Mouse (Mus musculus) thymus, postnatal 25 days (tissue): ENCODE results near the gene Tmem206.

Experiments
- DNase-seq: peaks from one replicate; pipeline ENCODE4 v3.0.0; 2022

Gene Tmem206

DNA sequence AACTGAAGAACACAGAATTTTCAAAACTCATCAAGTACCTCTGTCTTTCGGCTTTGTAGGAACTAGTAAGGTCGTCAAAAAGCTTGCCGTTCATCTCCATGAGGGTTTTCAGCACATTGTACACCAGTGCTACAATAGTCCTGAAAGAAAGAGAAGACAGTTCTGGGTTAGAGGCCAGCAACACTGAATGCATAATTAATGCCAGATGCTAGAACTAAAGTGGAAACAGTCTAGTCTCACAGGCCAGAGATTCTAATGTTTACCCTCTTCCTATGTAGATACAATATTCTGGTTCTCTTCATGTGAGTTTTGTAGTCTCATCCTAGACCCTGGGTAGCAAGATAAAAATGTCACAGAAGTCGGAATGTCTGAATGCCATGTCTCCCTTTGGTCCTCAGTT, 28.1 kb downstream of the Tmem206 start:
- DNase-seq, result no peak

DNA sequence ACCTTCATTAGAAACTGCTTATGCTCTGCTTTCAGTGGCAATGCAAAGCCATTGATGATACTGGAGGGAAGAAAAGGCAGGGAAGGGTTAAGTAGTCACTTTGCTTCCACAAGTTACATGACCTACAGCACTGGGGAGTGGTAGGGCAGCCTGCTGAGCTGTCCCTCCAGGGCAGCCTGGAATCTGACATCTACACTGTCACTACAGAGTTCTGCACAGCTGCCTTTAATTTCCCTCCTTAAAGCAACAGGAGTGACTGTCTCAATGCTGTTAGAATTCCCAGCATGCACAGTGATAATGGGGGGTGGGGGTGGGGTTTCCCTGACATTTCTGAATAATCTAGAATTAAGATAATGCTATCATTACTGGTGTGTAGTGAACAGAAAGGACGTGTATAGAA, 31.2 kb downstream of the Tmem206 start:
- DNase-seq, result no peak

DNA sequence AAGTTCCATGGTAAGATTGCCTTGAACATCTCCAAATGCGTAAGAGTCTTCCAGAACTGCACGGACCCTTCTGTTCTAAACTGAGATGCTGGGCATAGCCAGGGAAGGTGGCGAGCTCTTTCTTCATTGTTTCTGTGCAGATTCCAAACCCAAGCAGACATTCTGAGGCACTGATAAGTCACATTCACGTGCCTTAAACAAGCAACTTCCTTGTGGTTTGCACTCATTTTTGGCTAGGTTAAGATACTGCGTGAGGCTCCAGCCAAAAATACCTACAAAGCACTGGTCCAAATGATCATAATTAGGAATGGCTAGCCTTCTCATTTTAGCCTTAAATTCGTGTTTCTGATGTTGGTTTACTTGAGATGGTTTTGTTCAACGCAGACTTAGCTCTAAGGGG, 33.8 kb downstream of the Tmem206 start:
- DNase-seq, result no peak

DNA sequence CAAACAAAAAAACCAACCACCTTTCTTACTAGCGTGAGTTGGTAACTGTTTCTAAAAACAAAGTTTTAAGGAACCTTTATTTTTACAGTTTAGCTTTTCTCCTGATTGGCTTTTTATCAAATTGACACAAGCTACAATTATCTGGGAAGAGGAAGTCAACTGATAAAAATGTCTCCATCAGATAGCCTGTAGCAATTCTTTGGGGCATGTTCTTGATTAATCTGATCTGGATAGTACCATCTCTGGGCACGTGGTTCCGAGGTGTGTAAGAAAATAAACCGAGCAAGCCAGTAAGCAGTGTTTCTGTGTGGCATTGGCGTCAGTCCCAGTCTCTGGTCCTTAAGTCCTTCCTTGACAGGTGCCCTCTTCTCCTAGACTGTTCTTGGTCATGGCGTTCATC, 36.7 kb downstream of the Tmem206 start:
- DNase-seq, result no peak

DNA sequence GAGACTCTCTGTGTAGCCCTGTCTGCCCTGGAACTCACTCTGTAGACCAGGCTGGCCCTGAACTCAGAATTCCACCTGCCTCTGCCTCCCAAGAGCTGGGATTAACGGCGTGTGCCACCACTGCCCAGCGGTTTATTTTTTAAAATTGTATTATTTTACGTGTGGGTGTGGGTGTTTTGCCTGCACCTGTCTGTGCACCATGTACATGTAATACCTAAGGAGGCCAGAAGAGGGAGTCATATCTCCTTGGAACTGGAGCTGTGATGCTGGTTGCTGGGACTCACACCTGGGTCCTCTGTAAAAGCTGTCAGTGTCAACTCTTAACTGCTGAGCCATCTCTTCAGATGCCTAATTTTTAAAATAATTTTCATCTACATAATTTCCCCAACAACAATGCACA, 38.8 kb downstream of the Tmem206 start:
- peak; percentile 57 for DNase-seq

DNA sequence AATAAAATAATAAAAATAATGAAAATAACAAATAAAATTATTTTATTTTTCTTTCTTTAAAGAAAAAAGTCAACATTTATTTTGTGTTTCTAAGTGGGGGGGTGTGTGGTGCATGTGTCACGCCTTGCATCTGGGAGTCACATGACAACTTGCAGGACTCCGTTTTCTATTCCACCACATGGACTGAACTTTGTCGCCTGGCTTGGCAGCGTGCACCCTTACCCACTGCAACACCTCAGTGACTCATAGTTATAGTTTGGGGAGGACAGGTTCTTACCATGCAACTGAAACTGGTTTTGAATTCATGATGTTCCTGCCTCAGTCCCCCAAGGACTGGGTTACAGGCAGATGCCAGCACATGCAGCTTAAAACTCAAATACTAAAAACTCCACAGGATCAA, 42.5 kb downstream of the Tmem206 start:
- DNase-seq, result no peak

DNA sequence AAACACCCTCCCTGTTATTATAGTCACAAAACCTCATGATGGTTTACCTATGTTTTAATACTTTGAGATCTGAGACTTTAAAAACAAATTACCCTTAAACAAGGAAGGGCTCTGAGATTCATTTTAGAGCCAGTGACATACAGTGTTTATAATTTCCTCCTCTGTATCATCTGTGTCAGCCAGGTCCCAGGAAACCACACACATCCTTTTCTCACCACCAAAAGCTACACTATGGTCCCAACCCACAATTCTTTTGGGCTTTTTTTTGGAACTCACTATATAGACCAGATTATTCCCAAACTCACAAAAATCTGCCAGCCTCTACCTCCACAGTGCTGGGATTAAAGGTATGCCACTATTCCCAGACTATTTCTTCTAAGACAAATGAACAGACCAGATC, 43.4 kb downstream of the Tmem206 start:
- no peak for DNase-seq

DNA sequence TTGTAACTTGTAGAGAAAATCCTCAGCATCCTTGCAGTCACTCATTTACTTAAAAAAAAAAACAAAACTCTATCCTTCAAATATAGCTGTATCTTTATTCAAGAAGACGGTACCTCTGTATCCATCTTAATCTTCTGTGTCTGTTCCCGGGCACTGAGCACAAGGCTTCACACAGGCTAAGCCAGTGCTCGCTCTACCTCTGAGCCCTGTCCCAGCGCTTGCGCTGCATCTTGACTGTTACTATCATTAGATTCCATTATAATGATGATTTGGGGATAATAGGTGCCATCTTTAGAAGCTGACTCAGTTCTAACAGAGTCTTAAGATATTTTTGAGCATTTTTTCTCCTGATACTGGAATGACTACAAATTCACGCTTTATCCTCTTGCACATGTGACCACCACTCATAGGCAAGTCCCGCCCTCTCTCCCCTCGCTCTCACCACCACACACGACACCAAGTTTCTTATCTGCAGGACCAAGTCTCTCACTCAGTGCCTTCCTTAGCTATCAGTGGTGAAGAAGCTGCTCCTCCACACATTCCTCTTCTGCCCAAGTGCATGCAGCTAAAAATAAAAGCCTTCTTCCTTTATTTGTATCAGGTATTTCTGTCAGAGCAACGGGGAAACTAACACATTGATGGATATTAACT, 49.4 kb downstream of the Tmem206 start:
- DNase-seq, result no peak

DNA sequence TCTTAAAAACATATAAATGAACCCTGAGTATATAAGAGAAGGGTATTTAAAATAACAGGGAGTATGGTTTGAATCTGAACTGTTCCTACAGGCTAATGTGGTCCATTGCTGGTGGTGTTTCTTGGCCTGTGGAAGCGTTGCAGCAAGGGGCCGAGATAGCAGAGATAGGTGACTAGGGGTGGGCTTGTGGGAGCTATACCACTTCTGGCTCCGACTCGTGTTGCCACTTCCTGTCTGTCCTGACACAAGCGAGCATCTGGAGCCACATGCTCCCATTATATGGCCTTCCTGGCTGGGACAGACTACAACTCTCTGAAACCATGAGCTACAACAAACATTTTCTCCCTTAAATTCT, 49.9 kb downstream of the Tmem206 start:
- DNase-seq, result no peak

DNA sequence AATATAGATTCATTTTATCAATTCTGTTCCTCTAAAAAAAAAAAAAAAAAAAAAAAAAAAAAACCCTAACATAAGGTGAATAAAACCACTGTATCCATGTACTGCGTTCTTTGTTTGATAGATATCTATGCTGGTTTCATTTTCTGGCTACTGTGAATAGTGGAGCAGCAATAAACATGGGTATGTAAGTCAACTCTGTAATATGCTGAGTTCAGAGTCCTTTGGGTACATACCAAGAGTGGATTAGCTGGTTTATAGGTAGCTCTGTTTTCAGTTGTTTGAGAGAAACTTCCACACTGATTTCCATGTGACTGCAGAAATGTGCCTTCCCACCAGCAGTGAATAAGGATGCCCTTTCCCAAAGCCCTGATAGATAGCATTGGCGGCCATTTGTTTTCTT, 52.4 kb downstream of the Tmem206 start:
- DNase-seq, result no peak

DNA sequence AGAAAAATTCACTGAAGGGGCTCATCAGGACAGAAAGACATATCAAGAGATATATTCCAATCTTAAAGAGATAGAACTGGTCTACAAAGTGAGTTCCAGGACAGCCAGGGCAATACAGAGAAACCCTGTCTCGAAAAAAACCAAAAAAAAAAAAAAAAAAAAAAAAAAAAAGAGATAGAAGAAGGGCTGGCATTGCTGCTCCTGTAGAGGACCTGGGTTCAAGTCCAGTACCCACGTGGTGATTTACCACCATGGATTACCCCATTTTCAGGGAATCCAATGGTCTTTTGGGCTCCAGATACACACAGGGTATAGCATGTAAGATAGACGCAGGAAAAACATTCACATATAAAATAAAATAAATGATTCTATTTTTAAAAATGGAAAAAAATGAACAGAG, 55.1 kb downstream of the Tmem206 start:
- DNase-seq, result no peak

DNA sequence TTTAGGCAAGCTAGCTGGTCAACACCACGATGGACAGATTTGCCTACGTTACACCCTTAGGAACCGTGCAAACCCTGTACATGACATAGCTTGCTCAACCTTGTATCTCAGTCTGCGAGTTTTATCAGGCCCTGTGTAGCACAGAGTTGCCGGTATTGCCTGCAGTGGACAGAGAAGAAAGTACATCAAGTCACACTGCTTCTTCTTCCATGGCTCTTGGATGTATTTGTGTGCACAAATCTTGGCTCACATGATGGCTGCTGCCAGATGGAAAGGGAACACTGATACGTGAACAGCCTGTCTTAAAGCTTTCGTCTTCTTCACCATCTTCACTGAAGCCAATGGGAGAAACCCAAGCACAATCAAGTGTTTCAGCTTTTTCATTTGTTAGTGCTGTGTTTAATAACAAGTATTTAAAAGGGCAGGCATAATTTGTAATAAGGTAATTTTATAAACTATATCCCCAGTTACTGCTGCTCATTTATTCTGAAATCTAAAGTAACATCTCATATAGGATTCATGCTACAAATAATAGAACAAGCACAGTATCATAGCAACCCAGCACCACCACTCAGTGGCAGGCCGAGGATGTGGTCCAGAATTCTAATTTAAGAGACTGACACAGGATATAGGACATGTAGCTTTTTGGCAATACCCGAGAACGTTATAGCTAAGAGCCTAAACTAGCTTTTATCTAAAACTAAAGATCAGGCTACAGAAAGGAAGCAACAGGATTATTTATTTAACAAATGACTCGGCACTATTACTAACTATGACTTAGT, 56.4 kb downstream of the Tmem206 start:
- DNase-seq, result no peak

DNA sequence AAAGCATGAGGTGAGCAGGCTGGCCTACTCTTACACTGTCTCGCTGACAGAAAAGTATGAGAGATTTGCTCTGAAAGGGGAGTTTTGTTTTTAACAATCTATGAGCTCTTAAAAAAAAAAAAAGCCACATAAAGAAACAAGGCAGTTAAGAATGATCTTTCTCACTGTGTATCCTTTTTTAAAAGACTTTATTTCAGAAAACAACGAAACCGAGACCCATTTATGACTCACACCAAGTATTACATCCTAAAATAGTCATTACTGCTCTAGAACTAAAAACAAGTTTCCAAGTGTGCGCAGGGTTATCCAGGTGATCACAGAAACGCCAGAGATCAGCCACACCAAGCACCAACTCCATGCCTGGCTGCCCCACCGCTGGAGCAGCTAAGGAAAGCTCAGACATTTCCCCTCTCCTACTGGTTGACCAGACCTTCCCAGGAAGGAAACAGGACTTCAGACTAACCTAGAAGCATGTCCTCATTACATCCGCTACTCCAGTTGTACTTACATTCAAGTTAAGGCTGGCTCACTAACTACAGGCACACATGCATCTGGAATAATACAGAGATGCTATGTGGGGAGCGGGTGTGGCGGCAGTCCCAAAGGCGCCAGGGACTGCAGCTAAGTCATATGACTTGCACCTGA, 59.2 kb downstream of the Tmem206 start:
- no peak for DNase-seq

DNA sequence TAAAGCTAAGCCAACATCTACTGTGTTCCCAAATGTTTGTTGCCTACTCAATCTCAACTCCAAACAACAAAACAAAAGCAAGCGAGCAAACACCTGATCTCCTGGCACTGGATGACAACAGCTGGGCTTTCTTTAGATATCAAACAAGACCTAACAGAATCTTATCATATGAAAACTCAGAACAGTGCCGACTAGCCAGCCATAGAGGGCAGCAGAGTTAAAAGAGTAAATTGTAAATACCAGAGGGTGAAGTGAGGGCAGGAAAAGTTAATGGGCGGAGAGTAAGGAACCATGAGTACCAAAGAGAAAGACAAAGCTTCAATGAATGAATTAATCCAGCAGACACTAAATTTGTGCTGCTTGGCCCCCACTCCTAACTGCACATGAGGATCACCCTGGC, 65.6 kb downstream of the Tmem206 start:
- peak; percentile 70 for DNase-seq

DNA sequence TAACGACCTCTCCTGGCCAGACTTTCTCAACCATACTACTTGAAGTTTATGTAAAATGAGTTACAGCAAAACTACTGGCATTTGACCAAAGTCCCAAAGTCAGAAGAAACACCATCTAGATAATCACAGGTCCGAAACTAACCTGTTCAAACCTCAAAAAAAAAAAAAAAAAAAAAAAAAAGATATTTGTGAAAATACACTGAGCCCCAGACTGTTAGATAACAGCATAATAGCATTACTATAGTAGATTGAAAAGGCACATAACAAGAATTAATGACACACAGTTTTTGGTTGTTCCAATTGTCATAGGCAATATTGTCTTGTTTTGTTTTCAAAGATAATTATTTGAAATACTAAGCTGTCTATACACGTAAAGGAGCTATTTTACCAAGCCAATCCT, 67.8 kb downstream of the Tmem206 start:
- no peak for DNase-seq

DNA sequence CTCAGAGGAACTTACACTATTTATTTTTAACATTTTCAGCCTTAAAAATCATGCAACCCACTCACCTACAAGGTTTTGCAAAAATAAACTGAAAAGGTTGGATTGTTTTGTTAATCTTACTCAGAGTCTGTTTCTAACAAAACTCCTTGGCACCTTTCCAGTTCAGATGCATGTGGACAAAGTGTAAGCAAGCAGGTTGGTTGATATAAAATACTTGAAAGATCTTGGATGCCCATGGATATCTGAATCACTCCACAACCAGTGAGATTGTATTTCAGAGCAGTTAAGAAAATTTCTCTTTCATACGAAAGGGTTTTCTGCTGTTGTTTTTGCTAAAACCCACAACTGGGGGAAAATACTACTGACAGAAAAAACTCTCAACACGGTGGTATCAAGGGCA, 68.4 kb downstream of the Tmem206 start:
- DNase-seq, result no peak

DNA sequence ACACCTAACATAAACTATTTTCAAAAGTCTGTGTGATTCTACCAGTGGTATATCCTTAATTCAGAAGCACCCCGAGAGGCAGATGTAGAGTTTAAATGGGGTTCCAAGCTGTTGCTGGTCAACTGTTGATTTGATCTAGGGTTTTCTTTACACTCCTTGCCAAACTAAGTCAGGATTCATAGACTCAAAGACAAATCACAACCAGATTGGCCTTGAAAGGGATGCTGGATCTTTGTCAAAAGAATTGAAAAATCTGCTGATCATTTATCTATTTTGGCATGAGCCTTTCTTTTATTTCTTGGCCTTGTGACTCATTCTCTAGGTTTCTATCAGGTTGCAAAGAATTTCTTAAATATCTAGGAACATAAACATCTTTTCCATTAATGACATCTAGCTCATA, 69.5 kb downstream of the Tmem206 start:
- DNase-seq, result no peak

DNA sequence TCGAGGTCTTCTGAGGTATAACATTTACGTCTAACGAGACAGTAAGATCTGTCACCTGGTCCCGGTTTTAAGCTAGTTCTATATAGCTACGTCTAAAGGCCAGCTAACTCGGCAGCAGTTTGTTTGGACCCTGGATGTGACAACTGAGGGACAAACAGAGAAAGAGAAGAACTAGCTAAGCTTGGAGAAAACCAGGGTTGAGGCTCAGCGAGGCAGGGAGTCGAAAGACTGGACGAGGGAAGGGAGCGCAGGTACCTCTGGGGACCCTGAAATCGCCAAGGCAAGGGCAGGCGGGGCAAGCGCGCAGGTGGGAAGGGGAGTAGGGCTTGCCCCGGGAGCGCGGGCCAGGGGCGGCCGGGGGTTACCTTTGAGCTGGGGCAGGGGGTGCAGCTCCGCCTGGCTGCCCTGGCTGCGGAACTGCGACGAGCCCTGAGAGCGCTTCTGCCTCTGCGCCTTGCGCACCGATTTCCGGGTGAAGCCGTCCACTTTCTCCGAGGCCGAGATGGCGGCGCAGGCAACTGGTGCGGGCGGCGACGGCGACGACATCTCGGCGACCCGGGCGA, 70.2 kb downstream of the Tmem206 start:
- peak; percentile 84 for DNase-seq

DNA sequence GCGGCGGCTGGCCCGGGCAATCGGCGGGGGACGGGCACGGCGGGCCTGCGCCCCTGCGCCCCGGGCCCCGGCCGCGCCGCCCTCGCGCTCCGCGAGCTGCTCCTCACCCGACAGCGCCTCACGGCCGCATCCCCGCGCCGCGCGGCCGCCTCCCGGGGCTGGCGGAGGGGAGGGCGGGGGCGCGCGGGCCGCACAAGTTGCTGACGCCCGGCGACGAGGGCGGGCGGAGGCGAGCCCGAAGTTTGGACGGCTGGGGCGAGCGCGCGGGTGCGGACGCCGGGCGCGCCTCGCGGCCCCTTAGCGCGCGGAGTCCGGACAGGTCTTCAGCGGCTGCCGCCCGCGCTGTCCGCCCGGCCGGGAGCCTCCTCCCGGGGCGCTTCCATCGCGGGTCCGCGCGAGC, 70.7 kb downstream of the Tmem206 start:
- peak; percentile 75 for DNase-seq

DNA sequence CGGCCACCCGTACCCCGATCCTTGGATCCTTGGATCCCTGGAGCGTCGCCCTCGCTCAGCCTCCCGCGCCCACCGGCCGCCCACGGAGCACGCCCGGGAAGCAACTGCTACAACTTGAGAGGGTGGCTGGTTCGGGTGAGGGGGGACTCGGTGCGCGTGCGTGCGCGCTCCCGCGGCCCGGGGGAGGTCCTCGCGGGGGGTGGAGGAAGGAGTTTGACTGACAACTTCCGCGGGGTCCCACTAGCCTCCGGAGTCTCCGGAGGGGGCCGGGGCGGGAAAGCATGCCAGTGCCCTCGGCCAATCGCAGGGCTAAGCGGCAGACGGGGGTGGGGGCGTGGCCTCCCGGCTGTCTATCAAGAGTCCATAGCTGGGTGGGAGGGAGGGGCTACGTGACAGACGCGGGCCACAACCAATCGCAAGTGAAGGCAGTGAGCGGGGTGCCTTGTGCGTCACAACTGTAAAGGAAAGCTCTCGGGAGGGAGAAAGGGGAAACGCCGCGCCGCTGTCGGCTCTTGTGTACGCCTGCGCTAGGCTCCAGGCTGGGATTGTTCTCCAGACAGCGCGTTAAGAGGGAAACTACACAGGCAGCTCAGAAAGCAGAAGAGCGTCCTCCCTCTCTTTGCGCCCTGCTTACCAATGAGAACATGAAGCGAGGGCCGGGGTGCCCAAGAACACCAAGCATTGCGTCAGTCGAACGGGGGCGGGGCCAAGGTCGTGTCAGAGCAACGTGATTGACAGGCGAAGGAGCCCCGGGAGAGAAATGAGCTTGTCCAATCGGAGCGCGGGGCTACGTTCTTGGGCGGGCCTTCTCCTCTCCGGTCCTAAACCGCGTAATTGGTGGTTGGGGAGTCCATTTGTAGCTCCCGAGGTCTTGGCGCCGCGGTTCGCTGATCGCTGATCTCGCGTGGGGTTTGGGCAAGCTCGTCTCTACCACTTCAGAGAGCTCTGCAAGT, 71.5 kb downstream of the Tmem206 start:
- DNase-seq, result peak; percentile 100
